Mouse (Mus musculus): ENCODE data around the gene Rab38. TPM values are rescaled to one million over a fixed set of nuclear protein-coding genes. Genes with fewer than 3 reads are reported as not detected.

The Rab38 gene
- polyA plus RNA-seq, 1 experiment: 7.6 TPM

DNA sequence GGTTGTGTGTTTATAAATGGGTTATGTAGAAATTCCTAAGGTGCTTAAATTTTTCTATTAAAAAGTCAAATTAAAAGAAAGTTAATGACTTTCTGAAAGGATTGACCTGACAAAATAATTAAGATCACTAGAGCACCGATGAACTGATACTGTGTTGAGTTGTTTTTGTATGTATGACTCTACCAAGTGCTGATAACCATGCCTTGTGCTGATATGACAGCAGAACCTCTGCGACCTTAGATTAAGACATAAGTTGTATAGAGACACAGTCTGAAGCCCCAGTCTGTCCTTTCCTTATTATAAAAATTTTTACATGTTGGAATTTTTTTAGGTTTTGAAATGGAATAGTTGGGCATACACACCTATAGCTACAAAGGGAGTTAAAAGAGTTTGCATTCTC, 79.7 kb downstream of the Rab38 start:
- H3K36me3 ChIP-seq (ENCODE audit: control insufficient read depth, insufficient read depth, low read length): no peaks in the 10 kb centered on the region
- H3K27me3 ChIP-seq (replicated peaks; ENCODE audit: control insufficient read depth, insufficient read depth, low read length): no peaks in the 10 kb centered on the region
- H3K4me3 ChIP-seq (ENCODE audit: insufficient read depth, low read depth, low read length): no peak overlapping the region
- TF ChIP-seq POLR2A (IDR thresholded peaks at IDR 0.05; ENCODE audit: low read depth, low read length) (no peak), CTCF (conservative IDR thresholded peaks at IDR 0.05; ENCODE audit: insufficient read depth, insufficient read length, low read depth, low read length) (no peak)
- no peak overlapping the region for H3K27ac ChIP-seq (ENCODE audit: insufficient read depth, low read depth, low read length)
- H3K4me1 ChIP-seq (ENCODE audit: control insufficient read depth, insufficient read depth, low read length): no peaks in the 10 kb centered on the region
- WGBS: 85% methylated on average over 2 of the region's 2 CpGs
- DNase-seq: no peak

GRCm38 (mm10) chr7:88522481-88522880, 92.4 kb downstream of the Rab38 start:
- WGBS: 68% methylated on average over 1 of the region's 1 CpGs
- TF ChIP-seq POLR2A (IDR thresholded peaks at IDR 0.05; ENCODE audit: low read depth, low read length) (no peak), CTCF (conservative IDR thresholded peaks at IDR 0.05; ENCODE audit: insufficient read depth, insufficient read length, low read depth, low read length) (no peak)
- no peaks in the 10 kb centered on the region for H3K27me3 ChIP-seq (replicated peaks; ENCODE audit: control insufficient read depth, insufficient read depth, low read length)
- no peaks in the 10 kb centered on the region for H3K4me1 ChIP-seq (ENCODE audit: control insufficient read depth, insufficient read depth, low read length)
- no peak for DNase-seq
- no peak overlapping the region for H3K4me3 ChIP-seq (ENCODE audit: insufficient read depth, low read depth, low read length)
- no peaks in the 10 kb centered on the region for H3K36me3 ChIP-seq (ENCODE audit: control insufficient read depth, insufficient read depth, low read length)
- no peak overlapping the region for H3K27ac ChIP-seq (ENCODE audit: insufficient read depth, low read depth, low read length)

- Histone ChIP-seq H3K27ac (ENCODE audit: insufficient read depth, low read depth, low read length) (no peak overlapping the region), H3K4me3 (ENCODE audit: insufficient read depth, low read depth, low read length) (no peak overlapping the region), H3K4me1 (ENCODE audit: control insufficient read depth, insufficient read depth, low read length) (no peaks in the 10 kb centered on the region), H3K36me3 (ENCODE audit: control insufficient read depth, insufficient read depth, low read length) (no peaks in the 10 kb centered on the region), H3K27me3 (replicated peaks; ENCODE audit: control insufficient read depth, insufficient read depth, low read length) (no peaks in the 10 kb centered on the region; the same call in 1 of the 2 replicates)
- 58% methylated on average over 1 of the region's 1 CpGs for WGBS
- no peak for DNase-seq
- no peak for TF ChIP-seq POLR2A (IDR thresholded peaks at IDR 0.05; ENCODE audit: low read depth, low read length)
- no peak for TF ChIP-seq CTCF (conservative IDR thresholded peaks at IDR 0.05; ENCODE audit: insufficient read depth, insufficient read length, low read depth, low read length)
Observed at GRCm38 (mm10) chr7:88527100-88527671, 97.1 kb downstream of the Rab38 start.

GRCm38 (mm10) chr7:88536127-88536531, 106.1 kb downstream of the Rab38 start:
- no peak overlapping the region for H3K27ac ChIP-seq (ENCODE audit: insufficient read depth, low read depth, low read length)
- no peaks in the 10 kb centered on the region for H3K27me3 ChIP-seq (replicated peaks; ENCODE audit: control insufficient read depth, insufficient read depth, low read length)
- no peak overlapping the region for H3K4me3 ChIP-seq (ENCODE audit: insufficient read depth, low read depth, low read length)
- no peaks in the 10 kb centered on the region for H3K36me3 ChIP-seq (ENCODE audit: control insufficient read depth, insufficient read depth, low read length)
- H3K4me1 ChIP-seq (ENCODE audit: control insufficient read depth, insufficient read depth, low read length): no peaks in the 10 kb centered on the region
- TF ChIP-seq POLR2A (IDR thresholded peaks at IDR 0.05; ENCODE audit: low read depth, low read length) (no peak), CTCF (conservative IDR thresholded peaks at IDR 0.05; ENCODE audit: insufficient read depth, insufficient read length, low read depth, low read length) (no peak)
- no peak for DNase-seq

DNA sequence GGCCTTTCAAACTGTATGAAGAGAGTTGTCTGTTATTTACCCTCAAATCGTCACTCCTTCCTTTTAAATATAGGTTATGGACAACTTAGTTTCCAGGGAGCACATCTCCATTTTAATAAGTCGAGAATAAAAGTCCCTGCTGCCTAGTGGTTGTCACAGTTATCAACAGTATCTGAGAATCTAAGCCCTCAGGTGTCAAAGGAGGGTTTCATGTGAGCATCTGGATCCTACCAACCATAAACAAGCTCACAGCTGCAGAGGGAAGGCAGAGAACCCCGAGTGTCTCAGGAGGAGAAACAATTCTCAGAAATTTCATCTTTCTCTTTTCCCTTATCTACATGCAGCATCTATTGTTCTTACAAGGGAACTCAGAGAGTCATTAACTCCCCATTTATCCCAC, 106.7 kb downstream of the Rab38 start:
- Histone ChIP-seq H3K36me3 (ENCODE audit: control insufficient read depth, insufficient read depth, low read length) (no peaks in the 10 kb centered on the region), H3K27ac (ENCODE audit: insufficient read depth, low read depth, low read length) (no peak overlapping the region), H3K4me1 (ENCODE audit: control insufficient read depth, insufficient read depth, low read length) (no peaks in the 10 kb centered on the region), H3K4me3 (ENCODE audit: insufficient read depth, low read depth, low read length) (no peak overlapping the region), H3K27me3 (replicated peaks; ENCODE audit: control insufficient read depth, insufficient read depth, low read length) (no peaks in the 10 kb centered on the region)
- WGBS: 63% methylated on average over 3 of the region's 3 CpGs
- no peak for DNase-seq
- TF ChIP-seq POLR2A (IDR thresholded peaks at IDR 0.05; ENCODE audit: low read depth, low read length) (no peak), CTCF (conservative IDR thresholded peaks at IDR 0.05; ENCODE audit: insufficient read depth, insufficient read length, low read depth, low read length) (no peak)

Other genes starting within 250 kb of the Rab38 start
- gene Ctsc, start 152.2 kb upstream of the Rab38 start, polyA plus RNA-seq (2012; rRNA removed): 13.9 and 15.3 TPM in 2 replicates